In the genomic region with DNA sequence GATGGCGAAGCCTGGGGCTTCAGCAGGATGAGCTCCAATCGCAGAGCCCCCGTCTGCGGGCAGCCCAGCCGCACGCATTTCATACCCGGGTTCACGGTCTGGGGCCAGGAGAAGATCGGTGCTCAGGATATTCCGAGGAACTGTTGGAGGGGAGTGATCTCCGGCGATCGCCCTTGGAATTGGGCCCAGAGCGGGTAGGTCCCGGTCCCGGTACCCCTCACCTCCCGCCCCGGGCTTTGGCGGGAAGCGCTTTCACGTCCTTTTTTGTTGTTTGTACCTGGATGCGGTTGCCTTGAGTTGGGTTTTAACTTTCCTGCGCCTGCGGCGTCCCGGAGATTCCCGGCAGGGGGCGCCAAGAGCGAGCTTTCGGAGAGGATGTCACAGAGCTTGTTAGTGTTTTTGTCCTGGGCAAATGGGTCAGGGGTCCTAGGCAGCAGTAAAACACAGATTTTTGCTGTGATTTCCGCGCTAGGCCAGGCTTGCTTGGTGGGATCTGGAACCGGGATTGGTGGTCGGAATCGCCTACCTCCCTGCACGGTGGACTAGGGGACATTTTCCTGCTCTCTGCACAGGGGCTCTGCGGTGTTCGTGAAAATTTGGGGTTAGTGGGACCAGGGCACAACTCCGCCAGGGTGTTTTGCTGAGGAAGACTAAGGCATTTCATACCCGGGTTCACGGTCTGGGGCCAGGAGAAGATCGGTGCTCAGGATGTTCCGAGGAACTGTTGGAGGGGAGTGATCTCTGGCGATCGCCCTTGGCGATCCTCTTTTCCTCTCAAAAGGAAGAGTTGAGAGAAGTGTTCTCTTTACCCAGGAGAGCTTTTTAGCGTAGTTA, we compare ENCODE assay signal across 8 mouse cellular contexts. TPM values are rescaled to one million over a fixed set of nuclear protein-coding genes. Genes with fewer than 3 reads are reported as not detected.
DNase-seq lines count a peak whose midpoint lies in the region; ATAC-seq and TF ChIP-seq lines count a peak whose summit lies in the region.

No protein-coding gene starts in this region.

- H3K4me2 ChIP-seq in liver, embryonic 16.5 days (ENCODE audit: low read depth, low read length), result peak overlapping the region; percentile 79

- peak overlapping the region; percentile 70 for H3K4me3 ChIP-seq in cerebellum, adult 2 months (replicated peaks; ENCODE audit: insufficient read depth, low read depth, low read length)
- peak overlapping the region; percentile 49 for H3K4me3 ChIP-seq in liver, embryonic 16.5 days (ENCODE audit: low read depth, low read length)
- peak overlapping the region; percentile 52 for H3K4me3 ChIP-seq in olfactory bulb, adult 2 months (ENCODE audit: insufficient read depth, low read depth, low read length)

- no peaks in the 10 kb centered on the region for H3K4me1 ChIP-seq in cerebellum, adult 2 months (ENCODE audit: control insufficient read depth, insufficient read depth, low read length)
- H3K4me1 ChIP-seq in liver, embryonic 16.5 days (ENCODE audit: control insufficient read depth, low read depth, low read length), result no peaks in the 10 kb centered on the region
- peaks cover 8% of the 10 kb centered on the region for H3K4me1 ChIP-seq in olfactory bulb, adult 2 months (ENCODE audit: control insufficient read depth, insufficient read depth, low read length)

- peak overlapping the region; percentile 69; the same call in 1 of the 2 replicates for H3K27ac ChIP-seq in cerebellum, adult 2 months (ENCODE audit: insufficient read depth, low read length)
- no peak overlapping the region for H3K27ac ChIP-seq in liver, embryonic 16.5 days (ENCODE audit: low read length)
- peak overlapping the region; percentile 31; the same call in 1 of the 2 replicates for H3K27ac ChIP-seq in olfactory bulb, adult 2 months (ENCODE audit: insufficient read depth, low read depth, low read length)

- no peak for TF ChIP-seq POLR2A in cerebellum, adult 2 months (IDR thresholded peaks at IDR 0.05; ENCODE audit: borderline replicate concordance, insufficient read depth, low read length)
- TF ChIP-seq POLR2A in olfactory bulb, adult 2 months (IDR thresholded peaks at IDR 0.05; ENCODE audit: insufficient read depth, low read depth, low read length), result no peak

- H3K27me3 ChIP-seq in cerebellum, adult 2 months (ENCODE audit: control insufficient read depth, insufficient read depth, low read length), result no peaks in the 10 kb centered on the region
- peaks cover 14% of the 10 kb centered on the region for H3K27me3 ChIP-seq in liver, embryonic 16.5 days (ENCODE audit: control insufficient read depth, insufficient read depth, low read depth, low read length)

- DNase-seq in ES-CJ7 (ENCODE audit: low read depth, low spot score), result peak; percentile 75
- DNase-seq in cerebellum, adult 2 months, result peak; percentile 87 to 96
- DNase-seq in heart, postnatal 4 days, result peak; percentile 93
- DNase-seq in layer of hippocampus, adult 18-20 months (ENCODE audit: low spot score in 2 of 2), result peak; percentile 83 to 95
- DNase-seq in thymus, postnatal 25 days, result peak; percentile 18

- H3K9me3 ChIP-seq in liver, embryonic 16.5 days (replicated peaks; ENCODE audit: control insufficient read depth, low read length), result no peaks in the 10 kb centered on the region

- no peak overlapping the region for H3K9ac ChIP-seq in liver, embryonic 16.5 days (ENCODE audit: low read depth, low read length)

- 1% methylated on average over 47 of the region's 47 CpGs for WGBS in cerebellum, adult 2 months
- WGBS in liver, embryonic 16.5 days (ENCODE audit: insufficient replicate concordance), result 2% methylated on average over 47 of the region's 47 CpGs
- under 1% methylated on average over 47 of the region's 47 CpGs for WGBS in olfactory bulb, adult 2 months

- no peaks in the 10 kb centered on the region for H3K36me3 ChIP-seq in liver, embryonic 16.5 days (ENCODE audit: control insufficient read depth, insufficient read depth)

- peak; percentile 79 for ATAC-seq in frontal cortex, adult (ENCODE audit: low TSS enrichment)
- no peak for ATAC-seq in liver, embryonic 16.5 days (ENCODE audit: low read depth)

- peak; percentile 78 for TF ChIP-seq CTCF in cerebellum, adult 2 months (IDR thresholded peaks at IDR 0.05; ENCODE audit: borderline replicate concordance, insufficient read depth, low read depth, low read length)
- peak; percentile 76 for TF ChIP-seq CTCF in olfactory bulb, adult 2 months (IDR thresholded peaks at IDR 0.05; ENCODE audit: insufficient read depth, low read depth, low read length)

RNA-seq across cellular contexts. Expression of a gene that starts 1.4 kb away (rescaled TPM):
- 11.1 and 11.3 TPM in 2 replicates for polyA plus RNA-seq in cerebellum, adult 2 months (2012; rRNA removed)
- 10 to 100 TPM; 29.5 to 30.7 TPM for total RNA-seq in heart, postnatal 4 days (2021)
- 10 to 100 TPM; 74.6 to 77.7 TPM for total RNA-seq in layer of hippocampus, adult 18-20 months (2021)
- polyA plus RNA-seq in liver, embryonic 16.5 days (2015; fragmentation: Nextera tagmentation; extraction: Ambion mirVana), result 0.46 and 0.48 TPM in 2 replicates
- not detected in 2 replicates for polyA plus RNA-seq in olfactory bulb, adult 2 months (2012; ENCODE audit: insufficient read depth, insufficient read length, low replicate concordance, missing spikeins)

Comparison
In these comparisons a context has a peak if more than half of its experiments do, and no peak if none do; other contexts are left out.
1. DNase-seq: peak in every context shown above with its lines; median percentile 93 in heart, postnatal 4 days; 92 in cerebellum, adult 2 months; 89 in layer of hippocampus, adult 18-20 months; 75 in ES-CJ7; 18 in thymus, postnatal 25 days.